Mouse (Mus musculus) lung, postnatal 25 days (tissue): ENCODE data around the gene Tbc1d22a.

Experiments
- DNase-seq: peaks from one replicate; pipeline ENCODE4 v3.0.0; 2022; ENCODE audit warnings: low spot score

Tbc1d22a gene

DNA sequence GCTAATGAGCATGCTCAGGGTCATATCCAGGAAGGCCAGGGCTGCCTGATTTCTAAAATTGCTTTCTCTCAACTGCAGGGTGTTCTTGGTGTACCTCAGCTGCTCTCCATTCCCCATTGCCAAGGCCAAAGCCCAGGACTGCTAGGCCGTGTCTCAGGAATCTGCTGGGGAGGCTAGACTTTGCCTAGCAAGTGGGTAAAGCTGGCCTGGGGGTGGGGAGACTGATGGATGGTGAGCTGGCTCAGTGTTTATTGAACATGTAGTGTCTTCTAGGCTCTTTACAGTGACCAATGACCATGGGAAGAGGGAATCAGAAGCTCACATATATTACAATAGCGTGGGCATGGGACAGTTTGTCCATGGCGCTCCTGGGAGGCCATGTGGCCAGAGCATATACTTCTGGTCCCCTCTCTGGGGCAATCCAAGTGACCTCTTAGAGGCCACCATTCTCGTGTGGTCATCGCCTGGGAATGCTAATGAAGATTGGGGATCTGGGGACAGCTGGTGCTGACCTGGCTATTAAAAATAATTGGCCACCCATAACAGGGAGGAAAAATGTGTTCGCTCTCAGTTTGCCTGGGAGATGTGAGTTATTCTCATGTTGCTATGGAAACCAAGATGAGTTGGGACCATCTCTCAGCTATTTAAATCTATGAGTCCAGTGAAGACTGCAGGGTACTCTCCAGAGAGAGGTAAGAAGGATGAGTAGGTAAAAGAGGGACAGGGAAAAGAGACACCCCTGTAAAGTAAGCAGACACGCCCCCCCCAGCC is 294.3 kb downstream of the Tbc1d22a start:
- no peak for DNase-seq

DNA sequence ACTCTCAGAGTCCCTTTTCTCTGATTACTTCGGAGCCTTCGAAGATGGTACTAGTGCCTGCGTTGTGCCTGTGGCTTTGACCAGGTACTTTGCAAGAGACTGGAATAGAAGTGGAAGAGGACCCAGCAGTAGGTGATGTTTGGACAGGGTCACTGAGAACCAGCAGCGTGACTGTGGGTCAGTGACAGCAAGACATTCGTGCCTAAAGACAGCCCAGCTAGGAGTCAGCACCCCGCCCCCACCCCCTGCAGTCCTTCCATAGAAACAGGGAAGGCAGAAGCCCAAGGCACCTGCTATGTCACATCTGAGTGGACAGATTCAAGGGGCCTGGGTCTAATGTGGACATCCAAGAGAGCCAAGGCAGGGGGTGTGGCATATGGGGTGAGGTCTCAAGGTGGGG is 295.3 kb downstream of the Tbc1d22a start:
- DNase-seq, result no peak

DNA sequence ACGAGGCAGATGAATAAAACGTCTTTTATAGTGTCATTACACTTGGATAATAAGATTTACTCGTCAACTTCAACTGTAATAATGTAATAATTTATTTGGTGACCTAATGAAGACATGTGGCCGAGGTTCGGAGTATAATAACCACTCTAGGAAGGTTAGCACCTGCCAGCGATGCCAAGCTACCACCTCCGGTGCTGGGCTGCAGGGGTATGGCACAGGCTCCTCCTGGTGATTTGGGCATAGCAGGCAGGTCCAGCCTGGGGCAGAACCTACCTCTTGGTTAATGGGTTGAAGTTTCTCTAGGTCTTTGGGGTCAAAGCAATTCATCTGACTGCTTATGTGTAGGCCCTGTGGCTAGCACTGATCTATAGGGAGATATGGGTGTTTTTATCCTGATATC is 296.9 kb downstream of the Tbc1d22a start:
- no peak for DNase-seq

DNA sequence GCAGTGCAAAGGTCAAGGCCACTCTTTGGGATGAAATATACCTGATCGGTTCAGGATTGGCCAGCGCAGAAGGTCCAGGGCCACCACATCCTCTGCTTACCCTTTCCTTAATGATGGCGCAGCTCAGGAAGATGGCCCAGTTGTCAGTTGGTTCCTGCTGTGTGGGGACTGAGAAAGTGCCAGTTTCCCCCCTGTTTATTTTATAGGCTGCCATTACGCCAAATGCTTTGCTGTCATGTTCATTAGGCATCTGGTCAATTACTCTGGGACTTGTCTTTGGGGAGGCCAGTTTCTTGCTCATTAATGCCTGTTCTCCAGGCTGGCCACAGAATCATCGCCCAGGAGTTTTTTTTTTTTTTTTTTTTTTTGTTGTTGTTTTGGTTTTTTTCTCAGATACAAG is 299.1 kb downstream of the Tbc1d22a start:
- no peak for DNase-seq

DNA sequence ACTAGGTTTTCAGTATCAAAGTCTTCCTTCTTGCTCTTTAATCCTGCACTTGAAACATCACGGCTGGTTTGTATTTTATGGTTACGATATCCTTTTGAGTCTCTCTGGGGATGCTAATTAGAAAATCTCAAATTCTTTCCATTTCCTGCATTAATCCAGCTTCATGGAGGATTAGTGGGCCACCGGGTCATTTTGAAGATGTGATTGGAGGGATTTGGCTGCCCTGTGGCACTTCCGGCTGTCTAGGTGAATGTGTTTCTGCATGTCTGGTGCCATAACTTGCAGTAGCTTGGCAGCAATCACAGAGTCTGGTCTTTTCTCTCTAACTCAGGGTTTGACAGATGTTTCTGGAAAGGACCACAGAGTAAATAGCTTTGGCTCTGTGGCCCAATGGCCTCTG is 305.9 kb downstream of the Tbc1d22a start:
- no peak for DNase-seq

DNA sequence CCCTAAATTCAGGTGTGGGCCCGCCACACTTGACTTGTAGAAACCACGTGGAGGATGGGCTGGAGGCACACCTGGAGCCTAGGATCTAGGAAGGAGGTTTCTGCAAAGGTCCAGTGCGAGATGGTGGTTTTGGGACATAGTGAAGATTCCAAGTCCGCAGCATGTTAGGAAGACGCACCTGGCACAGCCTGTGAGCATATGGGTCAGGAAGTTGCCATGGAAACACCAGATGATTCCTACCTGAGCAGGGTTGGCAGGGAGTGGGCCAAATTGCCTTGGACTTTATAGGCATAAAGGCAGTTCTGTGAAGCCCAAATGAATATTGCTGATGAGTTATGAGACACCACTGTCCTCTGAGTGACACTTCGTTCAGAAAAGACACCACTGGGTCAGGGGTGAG is 321.1 kb downstream of the Tbc1d22a start:
- no peak for DNase-seq

DNA sequence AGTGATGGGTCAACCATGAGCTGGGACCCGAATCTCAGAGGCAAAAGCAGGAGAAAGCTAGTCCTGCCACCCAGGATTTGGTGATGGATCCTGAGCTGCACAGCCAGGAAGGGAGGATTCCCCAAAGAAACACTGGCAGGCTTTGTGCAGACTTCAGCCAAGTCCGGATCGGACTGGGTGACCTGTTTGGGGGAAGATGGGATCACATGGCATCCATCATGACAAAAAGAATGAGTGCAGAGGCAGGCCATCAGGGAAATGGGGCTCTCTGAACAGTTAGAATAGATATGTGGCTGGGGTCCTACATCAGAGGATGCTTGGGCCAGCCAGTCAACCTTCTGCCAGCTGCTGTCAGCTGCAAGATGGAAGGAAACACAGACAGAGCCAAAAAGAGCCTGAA is 328.1 kb downstream of the Tbc1d22a start:
- no peak for DNase-seq

DNA sequence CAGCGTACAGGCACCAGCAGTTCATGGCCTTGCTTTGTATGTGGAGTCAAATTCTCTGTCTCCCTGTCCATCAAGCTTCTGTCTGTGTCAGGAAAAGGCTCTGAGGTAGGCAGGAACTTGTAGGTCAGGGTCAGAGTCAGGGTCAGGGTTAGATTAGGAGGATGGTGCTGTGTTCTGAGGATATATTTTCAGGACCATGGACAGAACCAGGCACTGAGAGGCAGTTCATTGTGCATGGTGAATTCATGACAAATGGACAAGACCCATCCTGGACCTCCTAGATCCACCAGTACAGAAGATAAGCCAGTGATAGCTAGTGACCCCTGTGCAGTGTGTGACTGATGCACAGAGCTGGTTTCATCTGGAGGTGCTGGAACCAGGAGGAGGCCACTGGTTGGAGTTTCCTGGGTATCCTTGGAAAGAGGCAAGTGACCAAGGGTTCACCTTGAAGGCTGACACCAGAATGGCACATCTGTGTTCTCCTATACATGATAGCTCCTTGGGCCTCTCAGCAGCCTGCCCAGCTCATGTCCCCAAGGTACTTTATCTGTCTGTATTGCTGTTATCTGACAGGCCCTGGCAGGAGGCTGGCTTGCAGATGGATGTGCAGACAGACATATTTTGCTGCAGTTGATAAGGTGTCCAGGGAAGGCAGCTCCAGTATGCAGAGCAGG is 330.0 kb downstream of the Tbc1d22a start:
- no peak for DNase-seq
